Mouse (Mus musculus) thymus, adult 2 months (tissue): ENCODE data around the gene Olfr1057. TPM values are rescaled to one million over a fixed set of nuclear protein-coding genes. Genes with fewer than 3 reads are reported as not detected.
"Not testable (repeated sequence)": the region's sequence is repeated elsewhere in the genome, so short reads cannot be mapped to it uniquely, and the experiment has no call there.

Experiments used
- DNase-seq: peaks from one replicate; pipeline ENCODE4 v3.0.0; 2021
- H3K27ac ChIP-seq: fragments of 200-500 bp; 2 replicates; pipeline ENCODE4 v1.5.1; 2012; ENCODE audit warnings: low read length, control low read depth; ENCODE audit not compliant: control insufficient read depth, insufficient read depth
- H3K27me3 ChIP-seq: fragments of 200-500 bp; 2 replicates; pipeline ENCODE4 v1.6.1; 2012; ENCODE audit warnings: mild to moderate bottlenecking, low read length, moderate library complexity, mixed read lengths; ENCODE audit not compliant: control insufficient read depth, insufficient read depth
- H3K36me3 ChIP-seq: fragments of 200-500 bp; 2 replicates; pipeline ENCODE4 v1.6.1; 2012; ENCODE audit warnings: mild to moderate bottlenecking, low read length, moderate library complexity; ENCODE audit not compliant: control insufficient read depth, insufficient read depth
- H3K4me1 ChIP-seq: fragments of 200-500 bp; replicated peaks from 2 replicates; pipeline ENCODE4 v1.6.1; 2012; ENCODE audit warnings: low read length; ENCODE audit not compliant: control insufficient read depth, insufficient read depth
- H3K4me3 ChIP-seq: fragments of 200-500 bp; 2 replicates; pipeline ENCODE4 v1.5.1; 2012; ENCODE audit warnings: mild to moderate bottlenecking, low read length, control low read depth, moderate library complexity; ENCODE audit not compliant: control insufficient read depth, insufficient read depth
- CTCF ChIP-seq: fragments of 200-500 bp; IDR thresholded peaks from 2 replicates; pipeline ENCODE4 v1.5.1; 2012; ENCODE audit warnings: mild to moderate bottlenecking, control low read depth, low read length, moderate library complexity, borderline replicate concordance; ENCODE audit not compliant: control insufficient read depth, poor library complexity, insufficient read depth; ENCODE audit errors: extremely low read depth
- POLR2A ChIP-seq: fragments of 200-500 bp; IDR thresholded peaks from 2 replicates; pipeline ENCODE4 v1.6.1; 2012; ENCODE audit warnings: mild to moderate bottlenecking, low read length, control low read depth, moderate library complexity; ENCODE audit not compliant: control insufficient read depth, poor library complexity, insufficient read depth; ENCODE audit errors: extremely low read depth
- whole genome bisulfite sequencing: fragments of 180-500 bp; shearing (Covaris S2); methylation state at CpG from one replicate; pipeline ENCODE4 v1.1.7; 2018; 5-methylcytosine and 5-hydroxymethylcytosine counted together
- polyA plus RNA-seq: library from polyadenylated mRNA; depleted of rRNA; stranded (reverse); fragments of >200 nt; gene quantifications from 2 replicates; pipeline ENCODE4 v1.2.3, GENCODE M21; 2012; rRNA removed

Gene Olfr1057
- not detected in 2 replicates for polyA plus RNA-seq

GRCm38 (mm10) chr2:86378293-86378692 lies at the start of gene Olfr1057:
Gene Olfr1057, minus strand, starts transcription at chr2:86378393.
- Histone ChIP-seq H3K27ac (no peak within 1 kb of the TSS), H3K4me3 (no peak within 1 kb of the TSS), H3K4me1 (no peaks in the 10 kb centered on the region), H3K36me3 (no peaks in the 10 kb centered on the region), H3K27me3 (no peaks in the 10 kb centered on the region)
- no peak for DNase-seq
- TF ChIP-seq CTCF (no peak), POLR2A (no peak)

GRCm38 (mm10) chr2:86426649-86427048 lies 48.5 kb upstream of the Olfr1057 start, which contains the start of gene Olfr1062:
Gene Olfr1062, minus strand, starts transcription at chr2:86426749.
- H3K4me1 ChIP-seq, H3K27me3 ChIP-seq, H3K27ac ChIP-seq, H3K4me3 ChIP-seq, DNase-seq, H3K36me3 ChIP-seq: not testable (repeated sequence)

GRCm38 (mm10) chr2:86413950-86414349 lies 35.8 kb upstream of the Olfr1057 start, which contains the start of gene Olfr1061:
Gene Olfr1061, minus strand, starts transcription at chr2:86414050.
- H3K4me1 ChIP-seq: no peaks in the 10 kb centered on the region
- DNase-seq: no peak
- no peak for TF ChIP-seq POLR2A
- no peak for TF ChIP-seq CTCF
- no peak within 1 kb of the TSS for H3K27ac ChIP-seq
- no peaks in the 10 kb centered on the region for H3K36me3 ChIP-seq
- H3K27me3 ChIP-seq: no peaks in the 10 kb centered on the region
- H3K4me3 ChIP-seq: no peak within 1 kb of the TSS
- WGBS: 94% methylated on average over 1 of the region's 1 CpGs

- no peaks in the 10 kb centered on the region for H3K36me3 ChIP-seq
- no peak overlapping the region for H3K4me3 ChIP-seq
- DNase-seq: no peak
- no peak for TF ChIP-seq POLR2A
- H3K27me3 ChIP-seq: no peaks in the 10 kb centered on the region
- 92% methylated on average over 2 of the region's 2 CpGs for WGBS
- no peak overlapping the region for H3K27ac ChIP-seq
- H3K4me1 ChIP-seq: no peaks in the 10 kb centered on the region
Observed at GRCm38 (mm10) chr2:86395114-86395513, 16.9 kb upstream of the Olfr1057 start.

- not testable (repeated sequence) for H3K27ac ChIP-seq, H3K4me1 ChIP-seq, H3K36me3 ChIP-seq, DNase-seq, H3K27me3 ChIP-seq, H3K4me3 ChIP-seq
Observed at GRCm38 (mm10) chr2:86388461-86388860, 10.3 kb upstream of the Olfr1057 start, which contains the start of gene Olfr1058. Gene Olfr1058, minus strand, starts transcription at chr2:86388561.

GRCm38 (mm10) chr2:86366342-86366741 lies 11.9 kb downstream of the Olfr1057 start:
- not testable (repeated sequence) for H3K27ac ChIP-seq, H3K27me3 ChIP-seq, H3K4me1 ChIP-seq, DNase-seq, H3K4me3 ChIP-seq, H3K36me3 ChIP-seq
- WGBS: no CpG with 5 or more reads among the region's 6 CpGs

- no peaks in the 10 kb centered on the region for H3K27me3 ChIP-seq
- TF ChIP-seq CTCF (no peak), POLR2A (no peak)
- no peak within 1 kb of the TSS for H3K27ac ChIP-seq
- no peaks in the 10 kb centered on the region for H3K36me3 ChIP-seq
- no peaks in the 10 kb centered on the region for H3K4me1 ChIP-seq
- no peak within 1 kb of the TSS for H3K4me3 ChIP-seq
- no peak for DNase-seq
Observed at GRCm38 (mm10) chr2:86362369-86362768, 15.8 kb downstream of the Olfr1057 start, which contains the start of gene Olfr1056. Gene Olfr1056, minus strand, starts transcription at chr2:86362469.

- H3K27ac ChIP-seq, DNase-seq, H3K4me3 ChIP-seq, H3K27me3 ChIP-seq, H3K4me1 ChIP-seq, H3K36me3 ChIP-seq: not testable (repeated sequence)
- 98% methylated on average over 1 of the region's 1 CpGs for WGBS
Observed at GRCm38 (mm10) chr2:86351751-86352150, 26.4 kb downstream of the Olfr1057 start.
